Mouse (Mus musculus) E14TG2a.4 (cell line): ENCODE results near the gene Oscar.

ENCODE experiments used
- CTCF ChIP-seq: conservative IDR thresholded peaks from 2 replicates; pipeline ENCODE4 v1.5.1; 2014; ENCODE audit warnings: low read length
- NANOG ChIP-seq: IDR thresholded peaks from 2 replicates; pipeline ENCODE4 v1.6.1; 2014; ENCODE audit warnings: borderline replicate concordance, low read length, mixed read lengths

GRCm38 (mm10) chr7:3585763-3586162, 30.2 kb downstream of the Oscar start:
- no peak for TF ChIP-seq CTCF
- no peak for TF ChIP-seq NANOG
